Mouse (Mus musculus) myocyte (in vitro differentiated cells): Measurements from ENCODE around the gene Ssbp3.

Experiments
- E2F4 ChIP-seq: IDR thresholded peaks from one replicate; pipeline ENCODE4 v1.6.1; 2011; ENCODE audit warnings: mild to moderate bottlenecking, control low read depth, moderate library complexity; ENCODE audit not compliant: insufficient read depth
- POLR2A ChIP-seq: IDR thresholded peaks from one replicate; pipeline ENCODE4 v1.6.1; 2011; ENCODE audit warnings: low read depth, mild to moderate bottlenecking, control low read depth, moderate library complexity; ENCODE audit not compliant: insufficient read length
- REST ChIP-seq: IDR thresholded peaks from one replicate; pipeline ENCODE4 v1.6.1; 2011; ENCODE audit warnings: mild to moderate bottlenecking, control low read depth, moderate library complexity; ENCODE audit not compliant: insufficient read depth, insufficient read length
- USF1 ChIP-seq: IDR thresholded peaks from one replicate; pipeline ENCODE4 v1.6.1; 2011; ENCODE audit warnings: low read depth, mild to moderate bottlenecking, control low read depth, moderate library complexity

- TF ChIP-seq POLR2A, result no peak
- TF ChIP-seq REST, result no peak
- TF ChIP-seq USF1, result no peak
- no peak for TF ChIP-seq E2F4
Observed at GRCm38 (mm10) chr4:106901610-106902009, 8.9 kb upstream of the Ssbp3 start.
